Mouse (Mus musculus) heart, adult 2 months (tissue): ENCODE data around the gene Zfp503.

Source experiments
- CTCF ChIP-seq: fragments of 200-600 bp; IDR thresholded peaks from 2 replicates; pipeline ENCODE4 v1.8.1; 2022; ENCODE audit warnings: antibody characterized with exemption, mild to moderate bottlenecking, moderate library complexity
- EP300 ChIP-seq: fragments of 200-500 bp; IDR thresholded peaks from 2 replicates; pipeline ENCODE4 v1.6.1; 2011; ENCODE audit warnings: low read depth, low read length, control low read depth; ENCODE audit not compliant: insufficient read depth
- POLR2A ChIP-seq: fragments of 200-500 bp; IDR thresholded peaks from 2 replicates; pipeline ENCODE4 v1.6.1; 2011; ENCODE audit warnings: mild to moderate bottlenecking, low read depth, low read length, control low read depth; ENCODE audit not compliant: insufficient read depth

- TF ChIP-seq CTCF (no peak), POLR2A (no peak), EP300 (no peak)
Observed at GRCm38 (mm10) chr14:21967375-21968010, 21.9 kb downstream of the Zfp503 start.
